Mouse (Mus musculus) urinary bladder, adult 18-20 months (tissue): Measurements from ENCODE around the gene Myh2.
A peak's percentile ranks its signal among the peaks of the same experiment; 100 is the strongest.

ENCODE experiments used
- DNase-seq, 2 experiments: peaks; one replicate each; pipeline ENCODE4 v3.0.0; 2022; ENCODE audit warnings: low spot score in 2 of 2, mixed read lengths in 2 of 2

Myh2 gene

GRCm38 (mm10) chr11:67151651-67152630 is 18.9 kb upstream of the Myh2 start:
- no peak for DNase-seq

- no peak for DNase-seq
Observed at GRCm38 (mm10) chr11:67153123-67153522, 17.7 kb upstream of the Myh2 start.

GRCm38 (mm10) chr11:67153843-67154242 is 17.0 kb upstream of the Myh2 start:
- no peak for DNase-seq

- no peak for DNase-seq
Observed at GRCm38 (mm10) chr11:67155650-67156049, 15.2 kb upstream of the Myh2 start.

GRCm38 (mm10) chr11:67160131-67160530 is 10.7 kb upstream of the Myh2 start:
- DNase-seq: no peak

- DNase-seq: no peak
Observed at GRCm38 (mm10) chr11:67163701-67164100, 7.1 kb upstream of the Myh2 start.

GRCm38 (mm10) chr11:67164851-67165250 is 6.0 kb upstream of the Myh2 start:
- no peak for DNase-seq

- DNase-seq: no peak
Observed at GRCm38 (mm10) chr11:67169301-67169700, 1.5 kb upstream of the Myh2 start.

- no peak for DNase-seq
Observed at GRCm38 (mm10) chr11:67172439-67172838, 1.6 kb downstream of the Myh2 start.

- no peak for DNase-seq
Observed at GRCm38 (mm10) chr11:67176376-67176775, 5.5 kb downstream of the Myh2 start.

- DNase-seq: no peak
Observed at GRCm38 (mm10) chr11:67190316-67190715, 19.5 kb downstream of the Myh2 start.

GRCm38 (mm10) chr11:67190814-67191213 is 20.0 kb downstream of the Myh2 start:
- DNase-seq: no peak

- DNase-seq: no peak
Observed at GRCm38 (mm10) chr11:67191496-67191895, 20.7 kb downstream of the Myh2 start.

- no peak for DNase-seq
Observed at GRCm38 (mm10) chr11:67199321-67199720, 28.5 kb downstream of the Myh2 start.

GRCm38 (mm10) chr11:67199752-67200151 is 28.9 kb downstream of the Myh2 start, which contains the start of gene Myh1:
Myh1 (plus strand) TSS chr11:67200052.
- DNase-seq: no peak

GRCm38 (mm10) chr11:67204766-67205165 is 33.9 kb downstream of the Myh2 start:
- no peak for DNase-seq

- DNase-seq: no peak
Observed at GRCm38 (mm10) chr11:67221803-67222202, 51.0 kb downstream of the Myh2 start.

- no peak for DNase-seq
Observed at GRCm38 (mm10) chr11:67224466-67224865, 53.6 kb downstream of the Myh2 start.

GRCm38 (mm10) chr11:67228731-67229130 is 57.9 kb downstream of the Myh2 start:
- no peak for DNase-seq

- DNase-seq: no peak
Observed at GRCm38 (mm10) chr11:67229166-67229565, 58.3 kb downstream of the Myh2 start.

- DNase-seq: no peak
Observed at GRCm38 (mm10) chr11:67229946-67230345, 59.1 kb downstream of the Myh2 start.

GRCm38 (mm10) chr11:67235639-67236358 is 65.0 kb downstream of the Myh2 start:
- peak in 1 of 2 experiments; percentile 4 for DNase-seq

GRCm38 (mm10) chr11:67236799-67237198 is 66.0 kb downstream of the Myh2 start:
- DNase-seq: no peak
